Mouse (Mus musculus) hindbrain, embryonic 11.5 days (tissue): ENCODE measurements around the gene Ncapg2. TPM values are rescaled to one million over a fixed set of nuclear protein-coding genes. Genes with fewer than 3 reads are reported as not detected.

Experiments
- ATAC-seq: fragments of 200-750 bp; cut with Nextera tagmentation; 2 replicates; pipeline ENCODE4 v1.8.0; 2017; ENCODE audit warnings: mild to moderate bottlenecking, moderate TSS enrichment, moderate library complexity; ENCODE audit not compliant: low FRiP score
- DNase-seq: peaks from one replicate; pipeline ENCODE4 v3.0.0-alpha.2; 2015; ENCODE audit warnings: low spot score
- H3K27ac ChIP-seq: fragments of 300-500 bp; sonication (generic); 2 replicates; pipeline ENCODE4 v1.5.1; 2014; ENCODE audit warnings: mild to moderate bottlenecking, low read depth, low read length
- H3K27me3 ChIP-seq: fragments of 300-500 bp; sonication (generic); 2 replicates; pipeline ENCODE4 v1.6.1; 2014; ENCODE audit warnings: mild to moderate bottlenecking, low read length, moderate library complexity, mixed read lengths; ENCODE audit not compliant: control insufficient read depth, insufficient read depth
- H3K36me3 ChIP-seq: fragments of 300-500 bp; sonication (generic); 2 replicates; pipeline ENCODE4 v1.6.1; 2014; ENCODE audit warnings: mild to moderate bottlenecking, low read length, moderate library complexity, mixed read lengths; ENCODE audit not compliant: control insufficient read depth, insufficient read depth
- H3K4me1 ChIP-seq: fragments of 300-500 bp; sonication (generic); replicated peaks from 2 replicates; pipeline ENCODE4 v1.6.1; 2014; ENCODE audit warnings: low read length, mixed read lengths; ENCODE audit not compliant: control insufficient read depth, insufficient read depth
- H3K4me2 ChIP-seq: fragments of 300-500 bp; sonication (generic); replicated peaks from 2 replicates; pipeline ENCODE4 v1.6.1; 2014; ENCODE audit warnings: mild to moderate bottlenecking, low read depth, low read length
- H3K4me3 ChIP-seq: fragments of 300-500 bp; sonication (generic); 2 replicates; pipeline ENCODE4 v1.5.1; 2014; ENCODE audit warnings: low read depth, low read length
- H3K9ac ChIP-seq: fragments of 300-500 bp; sonication (generic); 2 replicates; pipeline ENCODE4 v1.6.1; 2014; ENCODE audit warnings: low read depth, low read length
- H3K9me3 ChIP-seq: fragments of 300-500 bp; sonication (generic); 2 replicates; pipeline ENCODE4 v1.6.1; 2016; ENCODE audit warnings: low read length; ENCODE audit not compliant: control insufficient read depth
- WGBS: fragments of 180-500 bp; shearing (Covaris S2); extraction: QIAGEN DNeasy Blood & Tissue Kit; methylation state at CpG from one replicate; pipeline ENCODE4 v1.1.7; 2014; 5-methylcytosine and 5-hydroxymethylcytosine counted together
- polyA plus RNA-seq: library from polyadenylated mRNA; unstranded; fragments of >200 nt; fragmentation: Nextera tagmentation; extraction: Ambion mirVana; gene quantifications from 2 replicates; pipeline ENCODE4 v1.2.1, GENCODE M21; 2014

Ncapg2 gene
- polyA plus RNA-seq, 1 experiment from 2014 or later, result 36.0 TPM

DNA sequence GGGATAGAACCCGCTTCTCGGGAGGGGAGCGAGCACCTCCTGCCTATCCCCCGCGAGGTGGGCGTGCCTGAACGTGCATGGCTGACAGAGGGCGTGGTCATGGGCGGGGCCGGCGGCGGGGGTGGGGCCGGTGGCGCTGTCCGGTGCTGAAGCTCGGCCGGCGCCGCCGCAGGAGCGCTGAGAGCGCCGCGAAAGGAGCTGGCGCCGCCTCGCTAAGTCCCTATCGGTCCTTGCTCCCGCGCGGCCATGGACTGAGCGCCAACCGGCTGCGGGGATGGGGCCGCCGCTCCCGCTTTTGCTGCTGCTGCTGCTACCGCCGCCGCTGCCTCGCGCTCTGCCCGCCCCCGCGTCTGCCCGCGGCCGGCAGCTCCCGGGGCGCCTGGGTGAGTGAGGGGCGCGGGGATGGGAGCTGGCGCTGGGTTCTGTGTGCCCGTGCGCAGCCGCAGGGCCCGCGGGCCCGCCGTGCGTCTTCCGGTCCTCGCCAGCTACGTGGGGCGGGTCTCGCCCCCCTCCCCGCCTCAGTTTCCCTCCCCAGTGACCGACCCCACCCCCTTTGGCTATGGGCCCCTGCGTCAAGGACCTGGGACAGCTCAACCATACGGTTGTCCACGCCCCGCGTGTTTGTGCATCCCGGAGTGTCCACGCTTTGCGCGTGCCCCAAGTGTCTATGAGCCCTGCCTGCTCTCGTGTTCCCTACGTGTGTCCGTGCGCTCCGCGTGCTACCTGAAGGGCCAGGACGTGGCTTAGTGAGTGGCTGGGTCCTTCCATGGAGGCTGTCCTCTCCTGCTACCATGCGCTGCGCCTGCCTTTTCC, 80.6 kb downstream of the Ncapg2 start, which contains the start of gene Ptprn2:
TSS of gene Ptprn2 (plus strand) at position 130 of the 813 bp plus-strand sequence.
- no peaks in the 10 kb centered on the region for H3K4me1 ChIP-seq
- peak within 1 kb of the TSS; percentile 72 for H3K4me3 ChIP-seq
- peak within 1 kb of the TSS; percentile 96 for H3K4me2 ChIP-seq
- H3K9ac ChIP-seq, result peak within 1 kb of the TSS; percentile 59
- peak; percentile 91 for DNase-seq
- H3K27me3 ChIP-seq, result peaks cover 5% of the 10 kb centered on the region; the same call in 1 of the 2 replicates
- ATAC-seq, result peak; percentile 95
- WGBS, result under 1% methylated on average over 59 of the region's 86 CpGs
- no peaks in the 10 kb centered on the region for H3K9me3 ChIP-seq
- peak within 1 kb of the TSS; percentile 79 for H3K27ac ChIP-seq
- H3K36me3 ChIP-seq, result no peaks in the 10 kb centered on the region

DNA sequence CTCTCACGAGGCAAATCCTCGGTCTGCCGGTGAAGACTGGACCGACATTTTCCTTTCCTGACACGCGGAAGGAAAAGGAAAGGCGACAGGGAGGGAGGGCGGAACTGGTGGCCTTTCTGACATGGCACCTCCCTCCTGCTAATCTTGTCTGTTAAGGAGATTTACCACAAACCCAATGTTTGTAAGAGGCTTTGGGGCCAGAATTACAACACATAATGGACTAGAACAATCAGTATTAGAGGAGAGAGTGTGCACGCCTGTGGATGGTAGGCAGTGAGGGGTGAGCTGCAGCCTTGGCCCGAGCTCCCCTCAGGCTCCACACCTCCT, 81.2 kb downstream of the Ncapg2 start:
- peak overlapping the region; percentile 96 for H3K4me2 ChIP-seq
- H3K4me3 ChIP-seq, result peak overlapping the region; percentile 72
- no peak overlapping the region for H3K27ac ChIP-seq
- DNase-seq (peak; percentile 44), ATAC-seq (no peak)
- H3K36me3 ChIP-seq, result no peaks in the 10 kb centered on the region
- peaks cover 5% of the 10 kb centered on the region; the same call in 1 of the 2 replicates for H3K27me3 ChIP-seq
- H3K4me1 ChIP-seq, result no peaks in the 10 kb centered on the region
- peak overlapping the region; percentile 59 for H3K9ac ChIP-seq
- H3K9me3 ChIP-seq, result no peaks in the 10 kb centered on the region
- 5% methylated on average over 10 of the region's 10 CpGs for WGBS

DNA sequence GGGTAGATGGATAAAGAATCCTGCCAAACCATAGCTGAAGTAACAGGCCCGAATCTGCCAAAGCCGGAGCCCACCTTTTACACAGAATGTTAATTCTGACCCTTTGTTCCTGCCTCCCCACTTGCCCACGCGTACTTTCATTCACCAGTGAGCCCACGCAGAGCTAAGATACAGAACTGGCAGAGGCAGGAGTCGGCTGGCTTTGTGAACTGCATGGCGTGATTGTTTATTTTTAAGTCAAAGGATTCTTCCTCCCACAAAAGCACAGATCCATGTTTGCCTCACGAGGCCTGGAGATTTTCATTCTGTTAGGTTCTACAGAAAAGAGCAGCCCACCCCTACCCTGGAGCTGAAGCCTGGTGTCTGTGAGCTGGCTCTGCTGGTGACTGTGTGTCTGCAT, 83.6 kb downstream of the Ncapg2 start:
- H3K27ac ChIP-seq, result no peak overlapping the region
- ATAC-seq (no peak), DNase-seq (no peak)
- peaks cover 5% of the 10 kb centered on the region; the same call in 1 of the 2 replicates for H3K27me3 ChIP-seq
- H3K4me2 ChIP-seq, result no peak overlapping the region
- H3K36me3 ChIP-seq, result no peaks in the 10 kb centered on the region
- no peaks in the 10 kb centered on the region for H3K9me3 ChIP-seq
- 76% methylated on average over 8 of the region's 8 CpGs for WGBS
- no peaks in the 10 kb centered on the region for H3K4me1 ChIP-seq
- H3K4me3 ChIP-seq, result no peak overlapping the region
- no peak overlapping the region for H3K9ac ChIP-seq

DNA sequence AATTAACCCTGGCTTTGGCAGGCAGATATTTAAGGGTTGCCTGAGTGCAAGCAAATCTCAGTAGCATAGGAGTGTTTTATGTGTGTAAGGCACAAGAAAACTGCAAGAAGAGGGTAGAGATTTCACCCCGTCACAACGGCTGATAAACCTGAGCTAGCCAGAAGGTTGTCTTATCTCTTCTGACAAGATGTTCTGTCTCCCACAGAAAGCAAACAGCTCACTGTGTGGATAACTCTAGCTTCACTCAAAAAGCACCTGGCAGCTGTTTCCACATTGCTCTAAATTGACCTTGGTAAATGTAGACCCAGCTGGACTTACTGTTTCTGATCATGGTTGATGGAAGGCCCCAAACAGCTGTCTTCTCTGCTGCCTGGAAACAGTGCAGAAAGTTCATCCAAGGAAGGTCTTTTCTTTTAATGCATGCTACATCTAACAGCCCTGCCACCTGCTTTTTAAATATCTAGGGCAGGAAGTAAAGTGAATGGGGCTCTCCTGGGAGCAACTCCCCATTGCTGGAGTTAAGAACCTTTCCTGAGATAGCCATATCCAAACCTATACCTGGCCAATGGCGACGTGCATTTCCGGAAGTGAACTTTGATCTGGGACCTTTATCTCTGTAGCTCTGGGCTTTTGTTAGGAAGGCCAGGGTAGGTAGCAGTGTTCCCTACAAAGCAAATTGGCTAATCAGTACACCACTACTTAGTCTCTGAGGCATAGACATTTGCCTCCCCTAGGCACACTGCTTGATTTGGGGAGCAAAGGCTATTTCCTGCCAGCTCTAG, 85.6 kb downstream of the Ncapg2 start:
- no peak for ATAC-seq
- no peaks in the 10 kb centered on the region for H3K9me3 ChIP-seq
- no peak overlapping the region for H3K4me2 ChIP-seq
- H3K4me1 ChIP-seq, result no peaks in the 10 kb centered on the region
- WGBS, result 91% methylated on average over 5 of the region's 5 CpGs
- no peak for DNase-seq
- no peak overlapping the region for H3K4me3 ChIP-seq
- no peak overlapping the region for H3K27ac ChIP-seq
- peaks cover 5% of the 10 kb centered on the region; the same call in 1 of the 2 replicates for H3K27me3 ChIP-seq
- H3K36me3 ChIP-seq, result no peaks in the 10 kb centered on the region
- no peak overlapping the region for H3K9ac ChIP-seq

DNA sequence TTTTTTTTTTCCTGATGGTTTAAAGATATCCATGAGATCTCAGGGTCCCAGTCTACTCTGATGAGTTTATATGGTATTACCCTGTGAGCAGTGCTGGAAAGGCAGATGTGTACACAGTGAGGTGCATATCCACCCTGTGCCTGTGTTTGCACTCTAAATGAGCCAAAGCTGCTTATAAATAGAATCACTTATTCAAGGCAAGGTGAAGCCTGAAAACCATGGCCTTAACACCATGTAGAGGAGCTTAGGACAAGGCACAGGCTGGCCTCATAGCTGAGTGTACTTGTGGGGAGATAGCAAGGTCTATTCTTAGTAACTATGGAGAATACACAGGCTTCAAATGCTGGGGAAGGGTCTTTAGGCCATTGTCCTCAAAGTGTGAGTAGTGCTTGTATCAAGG, 93.5 kb downstream of the Ncapg2 start:
- H3K4me1 ChIP-seq, result no peaks in the 10 kb centered on the region
- no peak overlapping the region for H3K4me2 ChIP-seq
- H3K27me3 ChIP-seq, result no peaks in the 10 kb centered on the region
- H3K4me3 ChIP-seq, result no peak overlapping the region
- ATAC-seq (no peak), DNase-seq (no peak)
- no peak overlapping the region for H3K9ac ChIP-seq
- H3K9me3 ChIP-seq, result no peaks in the 10 kb centered on the region
- no peaks in the 10 kb centered on the region for H3K36me3 ChIP-seq
- H3K27ac ChIP-seq, result no peak overlapping the region

DNA sequence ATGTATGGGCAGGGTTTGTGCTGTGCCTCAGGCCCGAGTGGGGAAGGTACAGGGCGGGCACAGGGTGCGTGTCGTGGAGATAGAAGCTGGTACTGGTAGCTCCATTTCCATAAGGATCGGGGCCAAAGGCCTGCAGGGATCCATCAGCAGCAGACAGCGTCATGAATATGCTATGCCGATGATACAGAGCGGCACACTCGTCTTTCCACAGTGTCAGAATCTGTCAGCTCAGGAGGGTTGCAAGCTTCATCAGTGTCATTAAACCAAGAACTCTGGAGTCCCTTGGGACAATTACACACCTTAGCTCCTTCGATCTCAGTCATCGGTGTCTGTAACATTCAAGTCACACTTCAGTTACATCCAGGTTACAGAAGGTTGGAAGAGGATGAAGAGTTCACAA, 95.5 kb downstream of the Ncapg2 start:
- H3K9me3 ChIP-seq, result no peaks in the 10 kb centered on the region
- H3K27me3 ChIP-seq, result no peaks in the 10 kb centered on the region
- DNase-seq (no peak), ATAC-seq (no peak)
- no peak overlapping the region for H3K27ac ChIP-seq
- H3K9ac ChIP-seq, result no peak overlapping the region
- WGBS, result 82% methylated on average over 11 of the region's 11 CpGs
- no peaks in the 10 kb centered on the region for H3K4me1 ChIP-seq
- H3K4me2 ChIP-seq, result no peak overlapping the region
- H3K36me3 ChIP-seq, result no peaks in the 10 kb centered on the region
- H3K4me3 ChIP-seq, result no peak overlapping the region

DNA sequence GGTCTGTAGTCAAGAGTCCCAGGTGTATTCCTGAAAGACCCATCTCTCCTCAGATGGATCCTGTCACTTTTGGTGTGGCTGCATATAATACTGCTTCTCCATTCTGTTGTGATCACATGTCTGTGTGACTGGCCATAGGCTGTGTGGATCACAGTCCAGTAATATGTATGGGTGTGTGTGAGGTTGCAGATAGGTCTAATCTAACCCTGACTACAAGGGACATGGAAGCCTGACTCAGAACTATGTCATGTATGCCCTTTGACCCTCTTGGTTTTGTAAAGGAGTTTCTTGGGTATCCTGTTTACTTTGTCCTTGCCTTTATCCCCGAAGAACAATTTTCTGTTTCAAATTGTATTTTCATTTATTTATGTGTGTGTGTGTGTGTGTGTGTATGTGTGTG, 107.3 kb downstream of the Ncapg2 start:
- Histone ChIP-seq H3K27me3 (no peaks in the 10 kb centered on the region), H3K4me2 (no peak overlapping the region), H3K4me3 (no peak overlapping the region), H3K9me3 (no peaks in the 10 kb centered on the region), H3K9ac (no peak overlapping the region), H3K36me3 (no peaks in the 10 kb centered on the region), H3K4me1 (no peaks in the 10 kb centered on the region), H3K27ac (no peak overlapping the region)
- ATAC-seq (0 out of 2 replicates have a peak, but pooled peaks have one; percentile 22), DNase-seq (no peak)
- WGBS, result 100% methylated on average over 1 of the region's 1 CpGs
